Mouse (Mus musculus): ENCODE measurements around the gene Zfp626.
"Not testable (repeated sequence)": the region's sequence is repeated elsewhere in the genome, so short reads cannot be mapped to it uniquely, and the experiment has no call there.

Zfp626 gene

GRCm38 (mm10) chr7:27860396-27861235 is 53.6 kb downstream of the Zfp626 start:
- DNase-seq (ENCODE audit: low spot score in 2 of 2) = peak; percentile 74 to 78

- not testable (repeated sequence) for DNase-seq (ENCODE audit: low spot score in 2 of 2)
These were observed 55.6 kb downstream of the Zfp626 start for GRCm38 (mm10) chr7:27862578-27862977.
